Mouse (Mus musculus) gastrocnemius, adult 18-20 months (tissue): ENCODE measurements around the gene Sgce. TPM values are rescaled to one million over a fixed set of nuclear protein-coding genes. Genes with fewer than 3 reads are reported as not detected.
"Not testable (repeated sequence)": the region's sequence is repeated elsewhere in the genome, so short reads cannot be mapped to it uniquely, and the experiment has no call there.

Source experiments
- DNase-seq: peaks from one replicate; pipeline ENCODE4 v3.0.0; 2021; ENCODE audit warnings: low spot score
- long read RNA-seq, 2 experiments: library from polyadenylated mRNA; stranded (forward); transcript quantifications; one replicate each; pipeline ENCODE4 v2.0.0; 2021
- total RNA-seq, 2 experiments: library from RNA; stranded (reverse); gene quantifications; 2 replicates each; pipeline ENCODE4 v1.2.3; 2021

Sgce gene
- 10 to 100 TPM in 1 of 2 experiments, 1 to 10 TPM in 1; 7.6 to 10.5 TPM for total RNA-seq
- long read RNA-seq, experiment 1, partial matches to known transcripts = 1 of 10 reads
- long read RNA-seq, experiment 1, other reads (novel, unspliced or antisense) = 3 of 10 reads
- long read RNA-seq, experiment 2, partial matches to known transcripts = 0 of 3 reads
- long read RNA-seq, experiment 2, other reads (novel, unspliced or antisense) = 1 of 3 reads

DNA sequence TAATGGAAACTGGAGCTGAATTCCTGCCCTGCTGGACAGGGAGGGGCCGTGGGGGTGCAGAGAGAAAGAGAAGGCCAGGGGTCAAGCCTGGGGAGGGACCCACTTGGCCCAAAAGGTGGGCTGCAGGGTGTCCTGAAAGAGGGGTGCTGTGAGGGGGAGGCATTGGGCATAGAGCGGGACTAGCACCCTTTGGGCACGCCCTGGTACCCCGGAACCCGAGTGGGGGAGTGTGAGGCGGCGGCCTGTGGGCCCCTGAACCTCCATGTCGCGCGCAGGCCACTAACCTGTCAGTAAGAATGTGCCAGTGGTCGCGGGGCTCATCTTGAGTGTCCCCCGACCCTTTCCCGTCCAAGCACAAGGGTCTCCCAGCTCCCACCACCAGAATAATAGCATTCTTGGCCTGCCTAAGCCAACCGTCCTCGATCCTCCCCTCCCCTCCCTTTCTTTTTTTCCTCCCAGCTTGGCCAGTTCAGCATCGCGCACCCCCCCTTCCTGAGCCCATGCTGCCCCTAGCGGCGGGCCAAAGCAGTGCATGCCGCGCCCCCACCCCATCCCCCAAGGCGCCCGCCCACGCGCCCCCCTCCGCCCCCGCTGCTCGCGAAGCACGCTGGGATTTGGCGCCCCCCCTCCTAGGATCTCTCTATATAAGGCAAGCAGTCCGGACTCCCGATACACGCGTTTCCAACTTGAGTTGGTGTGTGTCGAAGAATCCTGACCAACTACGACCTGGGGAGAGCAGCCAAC, at the start of gene Sgce, which contains the start of gene Peg10:
Sgce (minus strand) TSS at position 512 of the 744 bp plus-strand sequence.
Peg10 (plus strand) TSS at position 611 of the 744 bp plus-strand sequence.
- peak; percentile 73 for DNase-seq

DNA sequence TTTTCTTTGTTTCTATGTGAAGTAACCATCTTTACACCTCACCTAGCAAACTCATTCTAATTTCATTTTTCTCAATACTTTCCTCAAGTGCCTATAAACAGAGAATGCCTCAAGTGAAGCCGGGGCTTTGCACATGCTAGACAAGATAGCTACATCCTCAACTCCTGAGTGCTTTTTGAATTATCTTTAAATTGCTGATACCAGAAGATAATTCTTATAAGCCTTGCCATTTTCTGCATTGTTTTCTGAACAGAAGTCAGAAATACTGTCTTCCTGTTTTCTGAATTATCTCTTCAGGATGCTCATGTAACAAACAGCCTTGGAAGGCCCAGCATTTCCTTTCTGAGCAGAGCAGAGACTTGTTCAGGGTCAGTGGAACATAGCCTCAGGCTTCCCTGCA, 49.3 kb upstream of the Sgce start:
- DNase-seq = no peak

DNA sequence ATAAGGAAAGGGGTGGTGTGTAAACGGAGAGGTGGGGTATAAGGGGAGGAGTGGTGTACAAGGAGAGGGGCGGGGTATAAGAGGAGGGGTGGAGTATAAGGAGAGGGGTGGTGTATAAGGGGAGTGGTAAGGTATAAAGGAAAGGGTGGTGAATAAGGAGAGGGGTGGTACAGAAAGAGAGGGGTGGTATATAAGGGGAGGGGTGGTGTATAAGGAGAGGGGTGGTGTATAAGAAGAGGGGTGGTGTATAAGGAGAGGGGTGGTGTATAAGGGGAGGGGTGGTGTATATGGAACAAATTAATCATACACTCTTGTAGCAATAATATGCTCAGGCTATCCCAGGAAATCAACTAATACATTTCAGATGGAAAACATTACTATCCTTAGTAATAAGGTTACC, 15.2 kb upstream of the Sgce start:
- no peak for DNase-seq

DNA sequence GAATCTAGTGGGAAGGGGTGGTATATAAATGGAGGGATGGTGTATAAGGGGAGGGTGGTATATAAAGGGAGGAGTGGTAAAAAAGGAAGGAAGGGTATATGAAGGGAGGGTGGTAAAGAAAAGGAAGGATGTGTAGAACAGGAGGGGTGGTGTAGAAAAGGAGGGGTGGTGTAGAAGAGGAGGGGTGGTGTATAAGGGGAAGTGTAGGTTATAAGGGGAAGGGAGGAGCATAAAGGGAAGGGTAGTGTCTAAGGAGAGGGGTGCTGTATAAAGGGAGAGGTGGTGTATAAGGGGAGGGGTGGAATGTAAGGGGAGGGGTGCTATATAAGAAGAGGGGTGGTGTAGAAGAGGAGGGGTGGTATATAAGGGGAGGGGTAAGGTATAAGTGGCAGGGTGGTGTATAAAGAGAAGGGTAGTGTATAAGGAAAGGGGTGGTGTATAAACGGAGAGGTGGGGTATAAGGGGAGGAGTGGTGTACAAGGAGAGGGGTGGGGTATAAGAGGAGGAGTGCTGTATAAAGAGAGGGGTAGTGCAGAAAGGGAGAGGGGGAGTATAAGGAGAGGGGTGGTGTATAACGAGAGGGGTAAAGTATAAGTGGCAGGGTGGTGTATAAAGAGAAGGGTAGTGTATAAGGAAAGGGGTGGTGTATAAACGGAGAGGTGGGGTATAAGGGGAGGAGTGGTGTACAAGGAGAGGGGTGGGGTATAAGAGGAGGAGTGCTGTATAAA, 14.6 kb upstream of the Sgce start:
- not testable (repeated sequence) for DNase-seq

DNA sequence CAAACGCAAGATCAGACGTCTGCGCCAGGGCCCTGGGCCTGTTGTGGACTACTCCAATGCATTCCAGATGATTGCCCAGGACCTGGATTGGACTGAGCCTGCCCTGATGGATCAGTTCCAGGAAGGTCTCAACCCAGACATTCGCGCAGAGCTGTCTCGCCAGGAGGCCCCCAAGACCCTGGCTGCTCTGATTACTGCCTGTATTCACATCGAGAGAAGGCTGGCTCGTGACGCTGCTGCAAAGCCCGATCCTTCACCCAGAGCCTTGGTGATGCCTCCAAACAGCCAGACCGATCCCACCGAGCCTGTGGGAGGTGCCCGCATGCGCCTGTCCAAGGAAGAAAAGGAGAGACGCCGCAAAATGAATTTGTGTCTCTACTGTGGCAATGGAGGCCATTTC, 7.9 kb upstream of the Sgce start:
- no peak for DNase-seq

DNA sequence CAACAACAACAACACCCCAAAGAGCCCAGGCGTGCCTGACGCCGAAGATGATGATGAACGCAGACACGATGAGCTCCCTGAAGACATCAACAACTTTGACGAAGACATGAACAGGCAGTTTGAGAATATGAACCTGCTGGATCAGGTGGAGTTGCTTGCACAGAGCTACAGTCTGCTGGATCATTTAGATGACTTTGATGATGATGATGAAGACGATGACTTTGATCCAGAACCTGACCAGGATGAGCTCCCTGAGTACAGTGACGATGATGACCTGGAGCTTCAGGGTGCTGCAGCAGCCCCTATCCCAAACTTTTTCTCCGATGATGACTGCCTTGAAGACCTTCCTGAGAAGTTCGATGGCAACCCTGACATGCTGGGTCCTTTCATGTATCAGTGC, 7.3 kb upstream of the Sgce start:
- no peak for DNase-seq

DNA sequence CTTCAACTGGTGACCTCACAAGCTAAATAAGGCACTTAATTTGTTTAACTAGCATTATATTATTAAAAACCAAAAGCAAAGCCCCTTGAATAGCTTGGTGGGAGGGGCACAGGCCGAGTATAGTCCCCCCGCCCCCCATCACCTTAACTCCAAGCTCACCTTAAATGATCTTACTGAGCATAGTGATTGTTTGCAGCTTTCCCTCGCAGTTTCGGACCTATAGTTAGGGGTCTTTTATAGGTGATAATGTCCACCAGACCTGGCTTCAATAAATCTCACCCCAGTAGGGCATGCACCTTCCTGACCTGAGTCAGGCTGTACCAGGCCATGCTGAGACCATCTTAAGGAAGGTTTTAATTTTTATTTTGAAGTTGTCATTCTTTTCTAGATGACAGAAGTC, 4.3 kb upstream of the Sgce start:
- no peak for DNase-seq

DNA sequence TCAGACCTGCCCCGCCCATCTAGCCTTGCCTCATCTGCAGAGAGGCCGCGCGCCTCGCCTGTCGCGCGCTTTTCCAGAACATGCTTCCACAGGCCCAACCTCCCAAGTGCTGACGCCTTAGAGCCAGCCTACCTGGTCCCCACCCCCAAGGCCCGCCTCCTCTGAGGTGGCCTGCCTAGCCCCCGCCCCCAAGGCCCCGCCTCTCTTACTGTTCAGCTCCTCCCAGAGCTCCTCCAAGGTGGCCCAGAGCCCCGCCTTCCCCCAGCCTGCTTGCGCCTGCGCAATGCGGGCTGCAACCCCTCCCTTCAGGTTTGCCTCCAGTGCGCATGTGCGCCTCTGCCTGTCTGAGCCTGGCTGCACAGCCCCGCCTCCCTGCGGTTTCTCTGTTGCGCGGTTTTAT, 2.1 kb upstream of the Sgce start:
- peak; percentile 95 for DNase-seq

DNA sequence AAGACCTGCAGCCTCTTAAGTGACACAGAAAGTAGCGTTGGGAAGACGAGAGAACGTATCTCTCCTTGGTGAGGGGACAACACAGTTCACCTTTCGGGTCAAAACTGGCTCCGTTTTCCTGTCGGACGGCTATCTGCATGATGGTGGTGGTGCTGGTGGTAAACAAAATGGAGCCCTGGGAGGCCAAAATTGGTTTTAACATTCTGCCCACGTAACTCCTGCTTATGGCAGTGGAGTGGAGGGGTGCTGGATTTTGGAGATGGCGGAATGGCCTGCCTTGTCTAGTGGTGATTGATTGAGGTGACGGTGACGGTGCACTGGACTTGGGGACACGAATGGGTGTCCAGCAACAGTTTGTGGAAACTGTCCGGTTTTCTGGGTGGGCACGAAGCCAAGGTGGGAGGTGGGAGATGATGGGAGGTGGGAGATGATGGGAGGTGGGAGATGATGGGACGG, 1.5 kb upstream of the Sgce start:
- peak; percentile 7 for DNase-seq

DNA sequence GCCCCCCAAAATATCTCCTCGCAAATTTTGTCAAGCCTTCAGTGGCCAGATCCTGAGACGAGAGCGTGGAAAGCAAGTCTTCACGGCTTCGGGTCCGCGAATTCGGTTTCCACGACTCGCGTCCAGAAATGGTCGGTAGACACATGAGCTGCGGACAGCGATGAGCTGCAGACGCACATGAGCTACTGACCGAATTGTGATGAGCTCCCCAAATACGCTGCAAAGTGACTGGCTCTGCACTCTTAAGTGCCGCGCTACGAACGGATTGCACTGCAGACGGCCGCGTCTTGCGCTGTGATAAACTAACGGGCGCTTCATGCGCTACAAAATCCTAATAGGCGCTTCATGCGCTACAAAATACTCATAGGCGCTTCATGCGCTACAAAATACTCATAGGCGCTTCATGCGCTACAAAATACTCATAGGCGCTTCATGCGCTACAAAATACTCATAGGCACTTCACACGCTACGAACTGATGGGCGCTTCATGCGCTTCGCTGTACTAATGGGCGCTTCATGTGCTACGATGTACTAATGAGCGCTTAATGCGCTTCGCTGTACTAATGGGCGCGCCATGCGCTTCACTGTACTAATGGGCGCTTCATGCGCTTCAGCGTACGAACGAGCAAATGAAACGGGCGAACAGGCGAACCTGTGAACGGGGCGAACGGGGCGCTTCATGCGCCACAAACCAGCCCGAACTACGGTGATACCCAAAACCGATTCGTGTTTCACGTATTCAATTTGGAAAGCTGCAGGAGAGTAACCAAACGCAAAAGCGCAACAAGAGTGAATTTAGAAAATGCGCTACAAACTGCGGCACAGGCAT, 884 bp upstream of the Sgce start:
- peak; percentile 26 for DNase-seq

DNA sequence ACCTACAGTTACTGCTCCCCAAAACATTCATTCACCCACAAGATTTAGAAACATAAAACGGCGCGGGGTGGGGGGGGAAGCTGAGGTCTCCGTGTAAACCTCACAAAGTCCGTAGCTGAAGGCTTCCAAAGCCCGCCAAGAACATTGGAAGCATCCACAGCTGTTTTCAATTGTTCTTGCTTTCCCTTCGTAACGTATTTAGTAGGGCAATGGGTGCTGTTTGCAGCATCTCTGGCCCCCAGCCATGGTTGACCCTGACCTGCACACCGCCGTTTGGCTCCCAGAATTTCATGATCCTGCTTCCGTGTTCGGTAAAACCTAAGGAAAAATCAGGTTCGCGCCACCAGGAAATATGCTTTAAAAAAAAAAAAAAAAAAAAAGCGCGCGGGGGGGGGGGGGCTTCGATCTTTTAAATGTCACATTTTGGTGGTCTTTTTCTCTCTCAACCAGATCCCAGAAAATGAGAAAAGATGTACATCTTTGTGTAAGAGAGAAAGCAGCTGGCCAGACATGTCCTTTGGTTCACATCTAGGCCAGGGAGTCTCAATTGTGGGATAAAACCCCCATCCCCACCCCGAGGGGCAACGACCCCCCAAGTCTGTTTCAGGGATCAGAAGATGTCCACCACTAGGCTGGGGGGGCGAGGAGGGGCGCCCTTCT, 841 bp downstream of the Sgce start:
- no peak for DNase-seq

DNA sequence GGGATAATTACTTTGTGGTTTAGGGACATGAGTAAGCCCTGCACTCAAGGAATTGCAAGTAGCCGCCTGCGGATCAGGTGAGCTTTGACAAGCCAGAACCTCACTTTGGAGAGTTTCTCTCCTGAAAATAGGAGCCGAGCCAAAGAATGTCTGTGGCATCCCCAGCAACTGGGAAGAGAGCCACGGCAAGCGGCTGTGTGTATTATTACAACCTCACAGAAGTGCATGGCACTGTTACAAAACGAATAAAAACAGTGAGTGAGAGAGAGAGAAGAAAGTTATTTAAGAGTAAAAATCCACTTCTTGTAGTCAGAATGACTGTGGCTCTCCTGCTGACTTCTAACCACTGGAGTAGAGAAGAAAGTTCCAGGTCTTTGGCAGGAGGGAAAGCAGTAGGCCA, 6.5 kb downstream of the Sgce start:
- peak; percentile 45 for DNase-seq

DNA sequence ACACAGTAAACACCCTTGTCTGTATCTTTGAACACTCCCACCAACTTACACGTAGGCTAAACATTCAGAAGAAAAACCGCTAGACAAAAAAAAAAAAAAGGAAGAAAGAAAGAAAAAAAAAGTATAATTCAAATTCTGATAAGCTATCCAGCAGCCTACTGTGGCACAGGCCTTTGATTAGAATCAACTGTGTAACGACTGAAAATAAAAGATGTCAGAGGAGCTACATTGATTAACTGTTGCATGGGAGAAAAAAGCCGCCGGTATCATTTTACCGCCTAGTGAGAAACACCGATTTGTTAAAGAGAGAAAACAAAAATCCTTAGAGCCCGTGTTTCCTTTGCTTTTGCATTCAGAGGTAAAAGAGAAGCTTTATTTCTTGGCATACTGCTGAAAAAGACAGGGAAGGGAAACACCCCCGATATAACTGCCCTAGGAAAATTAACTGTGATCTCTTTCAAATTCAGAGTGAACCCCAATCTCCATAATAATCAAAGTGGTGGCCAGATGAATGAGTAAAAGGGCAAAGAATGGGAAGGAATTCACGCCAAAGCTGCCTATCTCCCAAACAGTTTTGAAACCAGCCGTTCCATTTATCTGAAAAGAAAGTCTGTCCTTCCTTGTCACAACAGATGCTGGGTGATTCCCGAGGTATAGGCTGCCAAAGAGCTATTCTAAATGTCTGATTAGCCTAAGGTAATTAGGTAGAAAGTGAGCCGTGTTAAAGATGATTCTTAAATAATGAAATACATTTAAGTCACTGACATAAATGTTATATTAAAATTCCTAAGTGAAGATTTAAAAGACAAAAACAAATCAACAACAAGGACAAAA, 7.3 kb downstream of the Sgce start:
- no peak for DNase-seq

DNA sequence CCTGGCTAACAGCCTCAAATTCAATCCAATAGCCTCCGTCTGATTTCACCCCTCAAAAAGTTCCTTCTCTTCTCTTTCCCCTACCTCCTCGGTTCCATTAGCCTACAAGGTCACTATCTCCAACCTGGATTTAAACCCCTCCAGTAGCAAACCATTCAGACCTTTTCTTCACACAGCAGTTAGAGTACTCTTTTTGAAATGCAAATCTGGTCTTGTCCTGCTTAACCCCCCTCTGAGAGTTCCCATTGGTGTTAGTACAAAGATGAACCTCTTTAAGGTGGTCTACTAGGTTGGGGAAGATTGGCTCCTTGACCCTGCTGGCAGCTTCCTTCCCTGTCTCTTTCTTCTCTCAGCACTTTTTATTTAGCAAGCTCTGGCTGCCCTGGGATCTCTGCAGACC, 8.3 kb downstream of the Sgce start:
- DNase-seq = no peak

DNA sequence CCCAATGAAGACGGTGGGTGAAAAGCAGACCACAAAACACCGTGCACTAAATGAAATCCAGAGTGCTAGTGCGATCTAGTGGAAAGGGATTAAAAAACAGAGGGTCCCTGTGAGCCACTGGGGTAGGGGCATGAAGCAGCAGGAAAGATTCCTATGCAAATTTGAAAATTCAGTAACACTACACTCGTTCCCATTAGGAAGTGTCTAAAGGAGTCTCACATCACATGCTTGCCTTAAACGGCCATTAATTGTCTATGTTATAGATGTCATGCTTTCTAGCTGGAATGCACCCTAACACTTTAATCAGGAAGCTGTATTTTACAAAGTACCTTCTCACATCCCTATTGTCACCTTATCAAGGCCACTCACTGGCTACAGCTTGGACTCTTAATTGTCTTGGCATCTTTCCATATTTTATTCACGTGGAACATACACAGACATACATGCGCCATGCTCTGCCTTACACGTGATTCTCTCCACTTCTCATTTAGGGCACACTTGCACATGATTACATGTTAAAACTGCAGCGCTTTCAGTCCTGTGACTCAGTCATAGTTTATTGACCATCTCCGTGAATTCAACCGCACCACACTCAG, 8.9 kb downstream of the Sgce start:
- DNase-seq = no peak

DNA sequence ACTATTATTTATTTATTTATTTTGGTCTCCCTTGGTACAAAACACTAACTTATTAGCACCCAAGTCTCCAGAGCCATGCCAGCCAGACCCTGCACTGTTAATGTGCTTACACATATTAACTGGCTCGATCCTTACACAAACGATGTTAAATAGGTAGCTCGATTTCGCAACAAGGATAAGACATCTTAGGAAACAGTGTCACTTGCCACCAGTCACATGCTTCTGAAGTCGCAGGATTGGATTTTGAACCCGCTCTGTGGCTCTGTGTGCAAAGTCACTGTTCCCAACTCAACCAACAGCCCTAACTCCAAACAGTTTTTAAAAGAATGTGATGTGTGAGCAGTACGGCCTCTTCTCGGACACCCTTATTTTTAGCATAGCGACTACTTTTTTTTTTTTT, 10.6 kb downstream of the Sgce start:
- no peak for DNase-seq

DNA sequence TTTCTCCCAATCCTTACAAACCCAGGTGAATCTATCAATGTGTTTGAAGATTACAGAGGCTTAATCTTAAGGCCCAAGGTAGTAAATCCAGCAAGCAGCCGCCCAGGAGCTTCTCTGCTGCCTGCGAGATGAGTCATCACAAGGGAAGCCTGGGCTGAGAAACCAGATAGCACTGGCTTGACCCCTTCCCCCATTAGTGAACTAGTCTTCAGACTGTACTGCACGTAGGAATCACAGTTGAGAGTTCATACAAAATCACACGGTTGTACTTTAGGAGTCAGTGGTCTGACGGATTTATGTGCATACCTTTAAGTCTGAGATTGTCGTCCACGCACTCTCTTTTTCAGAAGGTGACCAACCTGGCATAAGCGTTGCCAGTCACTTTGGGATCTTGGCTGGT, 13.8 kb downstream of the Sgce start:
- no peak for DNase-seq

DNA sequence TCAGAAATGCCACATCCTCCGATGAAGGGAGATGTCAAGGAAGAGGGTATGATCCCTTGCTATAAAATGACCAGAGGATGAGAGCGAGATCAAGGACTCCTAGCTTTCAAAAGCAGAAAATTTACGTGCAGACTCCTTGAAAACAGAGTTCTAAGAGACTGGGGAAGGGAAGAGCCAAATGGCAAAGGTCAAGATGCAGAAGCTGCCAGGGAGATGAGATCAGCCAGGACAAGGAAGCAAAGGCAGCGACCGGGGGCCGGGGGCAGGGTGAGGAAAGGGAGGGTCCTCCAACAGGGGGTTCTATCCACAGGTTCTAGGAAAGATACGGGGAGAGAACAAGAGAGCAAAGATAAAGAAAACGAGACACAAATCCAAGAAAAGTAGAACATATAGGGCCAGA, 15.3 kb downstream of the Sgce start:
- no peak for DNase-seq

DNA sequence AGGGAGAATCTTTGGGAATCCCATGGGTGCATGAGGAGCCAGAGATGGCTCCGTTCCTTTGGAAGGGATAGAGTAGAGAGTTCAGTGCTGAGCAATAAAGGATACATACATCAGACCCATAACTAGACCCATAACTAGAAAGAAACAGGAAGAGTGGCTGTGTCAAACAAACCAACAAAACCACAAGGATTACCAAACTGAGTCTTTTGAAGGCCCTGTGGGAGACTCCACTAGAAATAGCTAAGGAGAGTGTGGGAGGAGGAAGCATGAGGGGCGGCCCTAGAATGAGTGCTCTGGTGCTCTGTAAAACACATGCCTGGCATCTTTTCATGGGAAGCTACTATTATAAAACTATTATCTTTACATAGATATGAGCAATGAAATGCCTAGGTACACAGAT, 18.7 kb downstream of the Sgce start:
- no peak for DNase-seq
